Mouse (Mus musculus) thymus, adult 2 months (tissue): ENCODE measurements around the gene Gm9774. TPM values are rescaled to one million over a fixed set of nuclear protein-coding genes. Genes with fewer than 3 reads are reported as not detected.

Experiments used
- DNase-seq: peaks from one replicate; pipeline ENCODE4 v3.0.0; 2021
- H3K27ac ChIP-seq: fragments of 200-500 bp; 2 replicates; pipeline ENCODE4 v1.5.1; 2012; ENCODE audit warnings: low read length, control low read depth; ENCODE audit not compliant: control insufficient read depth, insufficient read depth
- H3K27me3 ChIP-seq: fragments of 200-500 bp; 2 replicates; pipeline ENCODE4 v1.6.1; 2012; ENCODE audit warnings: mild to moderate bottlenecking, low read length, moderate library complexity, mixed read lengths; ENCODE audit not compliant: control insufficient read depth, insufficient read depth
- H3K36me3 ChIP-seq: fragments of 200-500 bp; 2 replicates; pipeline ENCODE4 v1.6.1; 2012; ENCODE audit warnings: mild to moderate bottlenecking, low read length, moderate library complexity; ENCODE audit not compliant: control insufficient read depth, insufficient read depth
- H3K4me1 ChIP-seq: fragments of 200-500 bp; replicated peaks from 2 replicates; pipeline ENCODE4 v1.6.1; 2012; ENCODE audit warnings: low read length; ENCODE audit not compliant: control insufficient read depth, insufficient read depth
- H3K4me3 ChIP-seq: fragments of 200-500 bp; 2 replicates; pipeline ENCODE4 v1.5.1; 2012; ENCODE audit warnings: mild to moderate bottlenecking, low read length, control low read depth, moderate library complexity; ENCODE audit not compliant: control insufficient read depth, insufficient read depth
- CTCF ChIP-seq: fragments of 200-500 bp; IDR thresholded peaks from 2 replicates; pipeline ENCODE4 v1.5.1; 2012; ENCODE audit warnings: mild to moderate bottlenecking, control low read depth, low read length, moderate library complexity, borderline replicate concordance; ENCODE audit not compliant: control insufficient read depth, poor library complexity, insufficient read depth; ENCODE audit errors: extremely low read depth
- POLR2A ChIP-seq: fragments of 200-500 bp; IDR thresholded peaks from 2 replicates; pipeline ENCODE4 v1.6.1; 2012; ENCODE audit warnings: mild to moderate bottlenecking, low read length, control low read depth, moderate library complexity; ENCODE audit not compliant: control insufficient read depth, poor library complexity, insufficient read depth; ENCODE audit errors: extremely low read depth
- WGBS: fragments of 180-500 bp; shearing (Covaris S2); methylation state at CpG from one replicate; pipeline ENCODE4 v1.1.7; 2018; 5-methylcytosine and 5-hydroxymethylcytosine counted together
- polyA plus RNA-seq: library from polyadenylated mRNA; depleted of rRNA; stranded (reverse); fragments of >200 nt; gene quantifications from 2 replicates; pipeline ENCODE4 v1.2.3, GENCODE M21; 2012; rRNA removed

Gm9774 gene
- 9.9 and 12.4 TPM in 2 replicates for polyA plus RNA-seq

DNA sequence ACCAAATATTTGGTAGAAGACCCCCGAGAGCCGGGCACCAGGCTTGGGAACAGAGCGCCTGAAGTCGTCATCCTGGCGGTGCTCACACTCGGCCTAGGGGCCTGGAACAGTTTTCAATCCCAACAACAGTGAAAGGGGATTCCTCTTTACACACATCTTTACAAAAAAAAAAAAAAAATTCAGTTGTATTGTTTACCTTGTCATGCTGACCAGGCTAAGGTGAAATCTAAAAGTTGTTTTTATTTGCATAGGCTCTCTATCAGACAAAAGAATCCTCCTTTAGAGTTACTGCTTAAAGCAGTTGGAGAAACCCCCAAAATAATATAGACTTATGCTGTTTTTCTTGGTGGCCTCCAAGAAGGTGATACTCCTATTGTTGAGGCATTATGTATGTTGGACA lies at the start of gene Gm9774:
TSS of gene Gm9774 (minus strand) at position 101 of the 400 bp plus-strand sequence.
- Histone ChIP-seq H3K27me3 (no peaks in the 10 kb centered on the region), H3K36me3 (no peaks in the 10 kb centered on the region), H3K4me3 (no peak within 1 kb of the TSS), H3K27ac (no peak within 1 kb of the TSS), H3K4me1 (no peaks in the 10 kb centered on the region)
- no peak for DNase-seq
- TF ChIP-seq POLR2A (no peak), CTCF (no peak)
- 95% methylated on average over 6 of the region's 6 CpGs for WGBS

DNA sequence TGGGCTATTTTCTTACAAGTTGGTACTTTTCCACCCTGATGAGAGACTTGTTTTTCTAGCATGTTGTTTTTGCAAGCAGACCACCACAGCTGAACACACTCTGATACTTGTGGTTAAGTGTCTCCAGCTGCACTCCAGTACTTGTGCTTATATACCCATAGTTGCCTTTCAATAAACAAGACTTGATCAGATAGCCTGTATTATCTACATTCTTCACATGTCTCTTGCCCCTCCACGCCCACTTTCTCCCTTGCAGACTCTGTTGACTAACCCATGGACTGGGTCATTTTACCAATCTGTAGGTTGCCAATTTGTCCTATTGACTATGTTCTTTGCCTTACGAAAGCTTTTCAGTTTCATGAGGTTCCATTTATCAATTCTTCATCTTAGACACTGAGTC lies 40.9 kb upstream of the Gm9774 start:
- Histone ChIP-seq H3K27me3 (no peaks in the 10 kb centered on the region), H3K27ac (no peak overlapping the region), H3K36me3 (no peaks in the 10 kb centered on the region), H3K4me1 (no peaks in the 10 kb centered on the region), H3K4me3 (no peak overlapping the region)
- DNase-seq, result no peak
- 92% methylated on average over 2 of the region's 2 CpGs for WGBS
- TF ChIP-seq POLR2A (no peak), CTCF (no peak)

DNA sequence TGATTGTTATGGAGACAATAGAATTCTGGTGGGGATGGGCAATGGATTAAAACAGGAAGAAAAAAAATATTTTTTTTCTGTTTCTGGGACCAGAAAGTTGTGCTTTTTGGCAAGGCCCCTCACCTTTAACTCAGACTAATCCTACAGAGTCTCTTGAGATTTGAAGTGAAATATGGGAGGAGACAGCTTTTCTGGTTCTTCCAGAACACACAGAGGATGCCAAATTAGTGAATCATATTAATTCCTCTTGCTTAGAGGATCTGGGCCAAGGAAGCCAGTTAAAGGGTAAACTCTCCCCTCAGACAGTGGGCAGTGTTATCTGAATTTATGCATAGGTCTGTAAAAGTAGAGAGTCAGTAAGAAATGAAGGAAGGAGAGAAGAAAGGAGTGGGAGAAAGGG lies 38.2 kb upstream of the Gm9774 start:
- TF ChIP-seq CTCF (no peak), POLR2A (no peak)
- Histone ChIP-seq H3K4me1 (no peaks in the 10 kb centered on the region), H3K27ac (no peak overlapping the region), H3K27me3 (no peaks in the 10 kb centered on the region), H3K4me3 (no peak overlapping the region), H3K36me3 (no peaks in the 10 kb centered on the region)
- DNase-seq, result no peak

DNA sequence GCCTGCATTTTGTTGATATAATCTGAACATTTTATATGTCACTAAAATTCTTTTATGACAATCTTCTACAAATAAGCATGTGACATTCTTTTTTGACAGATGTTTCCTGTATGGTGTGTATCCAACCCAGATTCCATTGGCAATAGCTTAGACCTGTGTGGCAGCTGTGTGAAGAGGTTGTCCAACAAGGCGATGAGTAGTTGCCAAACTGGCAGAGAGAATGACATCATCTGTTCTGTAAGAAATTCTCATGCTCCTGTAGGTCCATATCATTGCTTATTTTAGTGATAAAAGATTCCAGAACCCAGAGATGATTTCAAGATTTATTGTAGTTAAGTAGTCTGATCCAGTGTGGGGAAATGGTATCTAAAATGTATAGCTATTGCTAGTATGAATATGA lies 37.4 kb upstream of the Gm9774 start:
- Histone ChIP-seq H3K4me3 (no peak overlapping the region), H3K27ac (no peak overlapping the region), H3K36me3 (no peaks in the 10 kb centered on the region), H3K27me3 (no peaks in the 10 kb centered on the region), H3K4me1 (no peaks in the 10 kb centered on the region)
- TF ChIP-seq POLR2A (no peak), CTCF (no peak)
- DNase-seq, result no peak
- 91% methylated on average over 1 of the region's 1 CpGs for WGBS

DNA sequence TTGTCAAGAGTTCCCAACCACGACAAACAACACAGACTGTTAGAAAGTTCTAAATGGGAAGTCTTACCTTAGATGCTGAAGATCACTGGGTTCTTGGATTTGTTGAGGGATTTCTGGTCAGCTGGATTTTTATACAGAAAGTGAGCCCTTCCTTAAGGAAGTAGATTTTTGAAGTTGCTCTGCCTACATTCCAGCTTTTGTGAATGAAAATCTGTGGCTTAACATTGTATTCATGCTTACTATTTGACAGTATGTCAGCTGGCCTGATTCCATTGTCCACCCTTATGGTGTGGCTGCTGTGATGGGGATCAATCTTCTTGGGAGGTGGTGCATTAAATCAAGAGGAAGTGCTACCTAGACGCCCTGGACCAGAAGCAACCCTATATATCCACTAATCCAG lies 29.4 kb upstream of the Gm9774 start, which contains the start of gene Sprr3:
TSS of gene Sprr3 (minus strand) at position 101 of the 400 bp plus-strand sequence.
- Histone ChIP-seq H3K4me3 (no peak within 1 kb of the TSS), H3K27me3 (no peaks in the 10 kb centered on the region), H3K36me3 (no peaks in the 10 kb centered on the region), H3K4me1 (no peaks in the 10 kb centered on the region), H3K27ac (no peak within 1 kb of the TSS)
- no peak for DNase-seq
- WGBS, result 82% methylated on average over 2 of the region's 2 CpGs
- TF ChIP-seq CTCF (no peak), POLR2A (no peak)

DNA sequence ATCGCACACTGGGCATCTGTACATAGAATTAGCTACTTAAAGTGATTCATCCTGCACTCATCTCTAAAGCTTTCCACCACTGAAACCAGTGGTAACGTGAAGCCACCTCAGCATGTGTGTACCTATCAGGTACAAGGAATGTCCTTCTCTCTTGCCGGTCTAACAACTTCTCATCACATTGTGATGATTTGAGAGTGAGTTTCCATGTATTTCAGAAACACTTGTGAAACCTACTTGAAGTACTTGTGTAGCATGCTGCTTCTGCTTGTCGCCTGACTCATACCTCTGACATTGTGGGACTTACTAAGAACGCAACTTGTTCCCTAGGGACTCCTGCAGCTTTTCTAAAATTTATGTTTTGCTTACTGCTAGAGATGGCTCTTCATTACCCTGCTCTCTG lies 25.9 kb upstream of the Gm9774 start:
- no peaks in the 10 kb centered on the region for H3K27me3 ChIP-seq
- TF ChIP-seq POLR2A, result no peak
- 94% methylated on average over 5 of the region's 5 CpGs for WGBS
- no peak for DNase-seq
- no peaks in the 10 kb centered on the region for H3K4me1 ChIP-seq
- no peaks in the 10 kb centered on the region for H3K36me3 ChIP-seq
- no peak overlapping the region for H3K27ac ChIP-seq
- no peak overlapping the region for H3K4me3 ChIP-seq

DNA sequence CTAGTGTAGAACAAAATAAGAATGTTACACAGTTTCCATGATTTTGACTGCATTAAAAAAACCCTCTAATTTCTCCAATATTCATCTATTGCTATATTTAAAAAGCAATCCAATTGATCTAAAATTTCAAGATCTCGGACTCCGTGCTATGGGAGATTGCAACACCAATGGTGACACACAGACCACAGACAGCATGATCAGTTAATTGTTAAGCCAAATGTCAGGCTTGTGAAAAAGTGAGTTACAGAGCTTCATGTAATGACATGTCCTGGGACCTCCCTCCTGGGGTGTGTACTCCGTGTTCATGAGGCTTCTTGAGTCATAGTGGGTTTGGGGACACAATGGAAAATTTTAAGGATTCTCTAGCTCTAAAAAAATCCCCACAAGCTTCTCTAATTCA lies 11.0 kb upstream of the Gm9774 start:
- no peak overlapping the region for H3K27ac ChIP-seq
- no peaks in the 10 kb centered on the region for H3K27me3 ChIP-seq
- no peaks in the 10 kb centered on the region for H3K36me3 ChIP-seq
- no peaks in the 10 kb centered on the region for H3K4me1 ChIP-seq
- no peak overlapping the region for H3K4me3 ChIP-seq
- 88% methylated on average over 3 of the region's 3 CpGs for WGBS
- TF ChIP-seq CTCF (no peak), POLR2A (no peak)
- DNase-seq, result no peak

DNA sequence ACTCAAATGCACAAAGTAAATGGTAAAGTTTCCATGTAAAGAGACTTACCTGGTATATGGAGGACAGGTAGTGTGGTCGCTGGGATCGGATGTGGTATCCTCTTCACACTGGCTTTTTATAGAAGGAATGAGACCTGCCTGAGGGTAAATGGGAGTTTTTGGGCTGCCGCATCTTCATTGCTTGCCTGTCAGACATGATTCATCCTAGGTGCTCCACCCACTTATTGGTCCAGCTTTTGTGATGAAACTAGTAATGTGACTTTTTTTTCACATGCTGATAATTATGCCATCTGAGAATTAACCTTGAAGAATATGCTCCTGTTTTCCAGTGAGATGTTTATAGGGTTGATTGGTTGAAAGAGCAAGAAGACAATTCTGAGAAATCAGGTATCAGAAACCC lies 9.5 kb upstream of the Gm9774 start, which contains the start of gene Sprr1b:
TSS of gene Sprr1b (minus strand) at position 101 of the 400 bp plus-strand sequence.
- Histone ChIP-seq H3K27me3 (no peaks in the 10 kb centered on the region), H3K4me1 (no peaks in the 10 kb centered on the region), H3K4me3 (no peak within 1 kb of the TSS), H3K27ac (no peak within 1 kb of the TSS), H3K36me3 (no peaks in the 10 kb centered on the region)
- DNase-seq, result no peak
- WGBS, result 95% methylated on average over 3 of the region's 3 CpGs
- no peak for TF ChIP-seq CTCF
